Mouse (Mus musculus) midbrain, embryonic 10.5 days (tissue): ENCODE measurements around the gene Akt1. TPM values are rescaled to one million over a fixed set of nuclear protein-coding genes. Genes with fewer than 3 reads are reported as not detected.

ENCODE experiments used
- DNase-seq: peaks from one replicate; pipeline ENCODE4 v3.0.0-alpha.2; 2017; ENCODE audit warnings: low spot score
- H3K27ac ChIP-seq: fragments of 300-500 bp; sonication (generic); replicated peaks from 2 replicates; pipeline ENCODE4 v1.5.1; 2016; ENCODE audit warnings: mild to moderate bottlenecking
- H3K27me3 ChIP-seq: fragments of 300-500 bp; sonication (generic); 2 replicates; pipeline ENCODE4 v1.6.1; 2016; ENCODE audit warnings: low read depth, mild to moderate bottlenecking; ENCODE audit not compliant: poor library complexity, severe bottlenecking
- H3K36me3 ChIP-seq: fragments of 300-500 bp; sonication (generic); 2 replicates; pipeline ENCODE4 v1.6.1; 2016; ENCODE audit warnings: mild to moderate bottlenecking, moderate library complexity
- H3K4me1 ChIP-seq: fragments of 300-500 bp; sonication (generic); 2 replicates; pipeline ENCODE4 v1.6.1; 2016
- H3K4me3 ChIP-seq: fragments of 300-500 bp; sonication (generic); 2 replicates; pipeline ENCODE4 v1.5.1; 2016; ENCODE audit warnings: mild to moderate bottlenecking, moderate library complexity
- H3K9me3 ChIP-seq: fragments of 300-500 bp; sonication (generic); replicated peaks from 2 replicates; pipeline ENCODE4 v1.6.1; 2016; ENCODE audit warnings: mild to moderate bottlenecking
- WGBS: fragments of 180-500 bp; shearing (Covaris S2); methylation state at CpG from one replicate; pipeline ENCODE4 v1.1.7; 2016; 5-methylcytosine and 5-hydroxymethylcytosine counted together
- polyA plus RNA-seq: library from polyadenylated mRNA; unstranded; fragments of >200 nt; fragmentation: Nextera tagmentation; extraction: Ambion mirVana; gene quantifications from 2 replicates; pipeline ENCODE4 v1.2.1, GENCODE M21; 2016

The Akt1 gene
- polyA plus RNA-seq: 44.5 and 46.2 TPM in 2 replicates

DNA sequence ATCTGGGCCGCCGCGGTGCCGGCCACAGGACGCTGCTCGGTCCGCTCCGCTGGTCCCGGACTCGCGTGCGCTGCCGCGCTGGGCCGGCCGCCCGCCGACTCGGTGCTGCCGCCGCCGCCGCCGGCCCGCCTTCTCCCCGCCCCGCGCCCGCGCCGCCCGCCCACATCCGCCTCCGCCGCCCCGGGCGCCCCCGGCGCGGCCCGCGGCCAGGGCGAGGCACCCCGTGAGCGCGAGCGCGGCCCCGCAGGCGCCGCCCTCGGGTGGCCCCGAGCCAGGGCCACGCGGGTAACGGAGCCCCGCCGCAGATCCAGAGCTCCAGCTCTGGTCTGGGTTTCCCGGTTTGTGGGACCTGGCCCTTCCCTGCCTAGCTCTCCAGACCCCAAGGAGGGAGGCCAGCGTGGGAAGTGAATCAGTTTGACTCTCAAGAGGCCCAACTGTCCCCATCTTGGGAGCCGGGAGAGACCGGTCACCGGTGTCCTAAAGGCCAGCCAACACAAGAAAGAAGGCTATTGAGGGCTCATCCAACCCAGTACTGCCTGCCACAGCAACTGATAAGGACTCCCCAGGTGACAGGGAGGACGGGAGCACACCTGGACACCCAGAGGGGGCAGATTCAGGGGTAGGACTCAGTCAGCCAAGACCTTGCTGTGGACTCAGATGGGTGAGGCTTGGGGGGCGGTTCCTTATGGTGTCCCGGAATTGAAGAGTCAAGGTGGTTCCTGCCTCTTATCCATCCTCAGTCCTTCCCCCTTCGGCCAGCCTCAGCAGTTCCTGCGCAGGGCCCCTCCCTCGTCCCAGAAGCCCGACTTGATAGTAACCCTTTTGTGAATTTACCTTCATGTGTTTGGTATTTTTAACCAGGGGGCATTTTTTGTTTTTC, at the start of gene Akt1:
Gene Akt1 (minus strand): TSS at position 753 of the 880 bp plus-strand sequence.
- Histone ChIP-seq H3K27ac (peak within 1 kb of the TSS; percentile 99), H3K9me3 (no peaks in the 10 kb centered on the region), H3K4me1 (peaks cover 82% of the 10 kb centered on the region), H3K27me3 (peaks cover 34% of the 10 kb centered on the region), H3K4me3 (peak within 1 kb of the TSS; percentile 99), H3K36me3 (peaks cover 30% of the 10 kb centered on the region)
- WGBS: 11% methylated on average over 62 of the region's 70 CpGs
- DNase-seq: peak; percentile 66

GRCm38 (mm10) chr12:112724077-112724805, 49.6 kb upstream of the Akt1 start:
- Histone ChIP-seq H3K4me1 (peaks cover 27% of the 10 kb centered on the region), H3K36me3 (no peaks in the 10 kb centered on the region), H3K4me3 (no peak overlapping the region), H3K27me3 (peaks cover 54% of the 10 kb centered on the region), H3K9me3 (no peaks in the 10 kb centered on the region), H3K27ac (no peak overlapping the region)
- 79% methylated on average over 11 of the region's 11 CpGs for WGBS
- DNase-seq: peak; percentile 70

DNA sequence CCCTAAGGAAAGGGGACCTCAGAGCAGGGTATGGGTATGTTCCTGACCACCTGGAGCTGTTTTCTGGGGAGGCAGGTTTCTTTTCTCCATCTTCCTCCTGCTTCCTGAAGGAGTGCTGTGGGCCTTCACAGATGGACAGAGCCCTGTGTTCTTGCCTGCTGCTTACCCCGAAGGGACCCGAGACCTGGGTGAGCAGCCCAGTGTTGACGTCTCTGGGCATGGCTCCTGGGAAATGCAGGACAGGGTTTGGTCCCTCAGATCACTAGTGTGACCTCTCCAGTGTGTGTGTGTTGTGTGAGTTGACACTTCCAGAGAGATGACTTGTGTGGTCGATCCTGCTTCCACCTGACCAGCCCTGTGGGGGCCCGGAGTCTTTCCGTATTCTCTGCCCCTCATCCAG, 48.8 kb upstream of the Akt1 start:
- 84% methylated on average over 6 of the region's 6 CpGs for WGBS
- Histone ChIP-seq H3K36me3 (no peaks in the 10 kb centered on the region), H3K4me3 (peak overlapping the region; percentile 86; the same call in 1 of the 2 replicates), H3K27ac (no peak overlapping the region), H3K4me1 (peaks cover 27% of the 10 kb centered on the region), H3K27me3 (peaks cover 60% of the 10 kb centered on the region), H3K9me3 (no peaks in the 10 kb centered on the region)
- DNase-seq: no peak

DNA sequence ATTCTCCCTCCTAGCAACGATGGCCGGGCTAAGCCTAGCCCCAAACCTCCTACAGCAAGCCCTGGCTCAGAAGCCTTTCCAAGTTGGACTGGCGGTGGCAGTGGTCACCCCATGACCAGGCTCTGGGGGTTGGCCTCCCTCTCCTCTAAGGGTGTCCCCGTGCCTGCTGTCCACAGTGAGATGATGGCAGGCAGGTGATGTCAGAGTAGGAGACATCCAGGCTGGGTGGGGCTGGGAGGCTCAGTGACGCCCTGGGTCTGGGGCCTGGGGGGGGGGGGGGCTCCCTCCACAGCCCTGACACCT, 48.3 kb upstream of the Akt1 start:
- Histone ChIP-seq H3K27me3 (peaks cover 60% of the 10 kb centered on the region), H3K4me1 (peaks cover 27% of the 10 kb centered on the region), H3K27ac (peak overlapping the region; percentile 75)

DNA sequence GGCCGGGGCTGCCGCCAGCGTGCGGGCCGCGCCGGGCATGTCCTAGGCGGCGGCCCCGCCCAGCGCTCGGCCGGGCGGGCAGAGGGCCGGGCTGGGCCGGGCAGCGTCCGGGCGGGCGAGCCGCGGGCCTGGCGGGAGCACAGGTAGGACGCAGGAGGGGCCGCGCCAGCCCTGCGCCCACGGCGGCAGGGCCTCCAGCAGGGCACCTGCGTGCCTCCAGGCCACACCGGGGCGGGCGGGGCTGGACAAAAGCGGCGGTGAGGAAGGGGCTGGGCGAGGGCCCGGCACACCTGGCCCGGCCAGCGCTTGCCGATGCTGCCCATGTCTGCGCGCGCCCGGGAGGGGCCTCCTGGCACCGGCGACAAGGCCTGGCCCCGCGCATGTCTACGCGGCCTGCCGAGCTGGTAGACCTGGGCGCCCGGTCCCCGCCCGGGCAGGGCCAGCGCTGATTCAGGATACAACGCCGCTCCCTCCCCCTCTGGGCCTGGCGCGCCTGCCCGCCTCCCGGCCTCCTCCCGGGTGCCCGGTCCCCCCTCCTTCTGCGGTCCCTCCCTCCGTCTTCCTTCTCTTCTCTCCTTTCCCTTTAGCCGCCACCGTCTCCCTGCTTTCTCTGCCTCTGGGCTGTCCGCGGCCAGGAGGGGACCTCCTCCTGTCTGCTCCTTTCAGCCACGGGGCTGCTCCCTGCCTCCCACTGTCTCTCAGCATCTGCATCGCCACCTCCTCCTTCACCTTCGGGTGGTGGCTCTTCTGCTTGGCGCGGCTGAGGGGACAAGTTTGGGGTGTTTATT, 47.8 kb upstream of the Akt1 start:
- no peaks in the 10 kb centered on the region for H3K9me3 ChIP-seq
- peak overlapping the region; percentile 75 for H3K27ac ChIP-seq
- no peaks in the 10 kb centered on the region for H3K36me3 ChIP-seq
- peaks cover 60% of the 10 kb centered on the region for H3K27me3 ChIP-seq
- 1% methylated on average over 65 of the region's 75 CpGs for WGBS
- peak; percentile 46 for DNase-seq
- peak overlapping the region; percentile 86 for H3K4me3 ChIP-seq
- peaks cover 27% of the 10 kb centered on the region for H3K4me1 ChIP-seq

More for the DNA sequence above, 48.3 kb upstream of the Akt1 start:
- H3K9me3 ChIP-seq: no peaks in the 10 kb centered on the region
- DNase-seq: no peak
- no peaks in the 10 kb centered on the region for H3K36me3 ChIP-seq
- WGBS: 10% methylated on average over 5 of the region's 5 CpGs
- H3K4me3 ChIP-seq: peak overlapping the region; percentile 86

- WGBS: 2% methylated on average over 52 of the region's 69 CpGs
- Histone ChIP-seq H3K9me3 (no peaks in the 10 kb centered on the region), H3K36me3 (no peaks in the 10 kb centered on the region), H3K4me3 (peak overlapping the region; percentile 86), H3K27me3 (peaks cover 55% of the 10 kb centered on the region), H3K4me1 (peaks cover 23% of the 10 kb centered on the region), H3K27ac (peak overlapping the region; percentile 75; the same call in 1 of the 2 replicates)
- peak; percentile 64 for DNase-seq
Observed at GRCm38 (mm10) chr12:112721424-112722239, 46.9 kb upstream of the Akt1 start.

DNA sequence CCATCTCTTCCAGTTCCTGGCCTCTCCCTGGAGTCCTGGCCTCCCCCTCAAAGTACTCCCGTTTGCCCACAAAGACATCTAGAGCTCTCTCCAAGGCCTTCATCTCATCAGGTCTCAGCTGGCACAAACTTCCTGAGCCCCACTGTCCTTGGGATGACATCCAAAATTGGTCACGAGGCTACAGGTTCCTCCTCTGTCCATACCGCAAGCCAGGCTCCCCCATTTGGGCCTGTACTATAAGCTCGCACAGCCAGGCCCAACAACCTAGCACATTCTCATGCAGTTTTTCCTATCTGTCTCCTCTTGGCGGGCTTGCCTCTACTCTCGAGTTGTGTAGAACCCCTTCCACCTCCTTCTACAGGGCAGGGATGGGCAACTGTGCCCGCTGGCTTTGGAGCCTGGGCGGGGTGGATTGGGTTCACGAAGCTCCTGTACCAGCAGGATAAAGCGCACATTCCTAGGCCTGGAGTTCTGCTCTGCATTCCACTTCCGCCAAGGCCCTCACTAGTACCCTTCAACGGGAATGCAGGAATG, 46.3 kb upstream of the Akt1 start:
- Histone ChIP-seq H3K4me3 (peak overlapping the region; percentile 86), H3K27ac (no peak overlapping the region), H3K27me3 (peaks cover 54% of the 10 kb centered on the region), H3K9me3 (no peaks in the 10 kb centered on the region), H3K36me3 (no peaks in the 10 kb centered on the region), H3K4me1 (peaks cover 22% of the 10 kb centered on the region)
- DNase-seq: no peak
- WGBS: 34% methylated on average over 12 of the region's 12 CpGs

- Histone ChIP-seq H3K4me3 (peak within 1 kb of the TSS; percentile 86), H3K9me3 (no peaks in the 10 kb centered on the region), H3K27ac (no peak within 1 kb of the TSS), H3K27me3 (peaks cover 54% of the 10 kb centered on the region), H3K36me3 (no peaks in the 10 kb centered on the region), H3K4me1 (peaks cover 22% of the 10 kb centered on the region)
- WGBS: 68% methylated on average over 6 of the region's 6 CpGs
- no peak for DNase-seq
Observed at GRCm38 (mm10) chr12:112720216-112720615, 45.5 kb upstream of the Akt1 start, which contains the start of gene Cep170b. Cep170b (plus strand) TSS chr12:112720455.

GRCm38 (mm10) chr12:112718995-112719394, 44.3 kb upstream of the Akt1 start:
- Histone ChIP-seq H3K4me1 (peaks cover 22% of the 10 kb centered on the region), H3K27ac (no peak overlapping the region), H3K36me3 (no peaks in the 10 kb centered on the region), H3K9me3 (no peaks in the 10 kb centered on the region), H3K27me3 (peaks cover 52% of the 10 kb centered on the region), H3K4me3 (no peak overlapping the region)
- WGBS: 59% methylated on average over 5 of the region's 5 CpGs
- DNase-seq: no peak

DNA sequence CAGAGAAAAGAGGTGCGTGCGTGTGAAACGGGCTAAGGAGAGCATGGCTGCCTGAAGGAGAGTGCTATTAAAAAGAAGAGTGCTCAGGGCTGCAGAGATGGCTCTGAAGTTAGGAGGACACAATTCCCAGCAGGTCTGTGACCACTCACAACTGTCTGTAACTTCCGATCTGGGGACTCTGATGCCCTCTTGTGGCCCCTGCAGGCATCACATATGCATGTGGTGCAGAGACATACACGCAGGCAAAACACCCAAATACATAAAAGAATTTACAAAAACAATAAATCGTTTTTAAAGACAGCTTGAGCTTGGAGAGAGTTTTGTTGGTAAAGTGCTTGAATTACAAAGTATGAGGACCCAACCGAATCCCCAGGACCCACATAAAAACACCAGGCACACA, 42.5 kb upstream of the Akt1 start:
- H3K27ac ChIP-seq: no peak overlapping the region
- H3K4me3 ChIP-seq: no peak overlapping the region
- H3K27me3 ChIP-seq: peaks cover 34% of the 10 kb centered on the region
- H3K9me3 ChIP-seq: no peaks in the 10 kb centered on the region
- H3K36me3 ChIP-seq: no peaks in the 10 kb centered on the region
- 32% methylated on average over 7 of the region's 7 CpGs for WGBS
- DNase-seq: peak; percentile 68
- H3K4me1 ChIP-seq: peaks cover 11% of the 10 kb centered on the region

- Histone ChIP-seq H3K9me3 (no peaks in the 10 kb centered on the region), H3K27ac (no peak overlapping the region), H3K27me3 (peaks cover 7% of the 10 kb centered on the region), H3K36me3 (no peaks in the 10 kb centered on the region), H3K4me3 (no peak overlapping the region), H3K4me1 (no peaks in the 10 kb centered on the region)
- DNase-seq: no peak
- 80% methylated on average over 3 of the region's 3 CpGs for WGBS
Observed at GRCm38 (mm10) chr12:112713984-112714383, 39.3 kb upstream of the Akt1 start.
